Mouse (Mus musculus) thymus, adult 2 months (tissue): ENCODE measurements around the gene Prm2. TPM values are rescaled to one million over a fixed set of nuclear protein-coding genes. Genes with fewer than 3 reads are reported as not detected.

Experiments used
- DNase-seq: peaks from one replicate; pipeline ENCODE4 v3.0.0; 2021
- H3K27ac ChIP-seq: fragments of 200-500 bp; 2 replicates; pipeline ENCODE4 v1.5.1; 2012; ENCODE audit warnings: low read length, control low read depth; ENCODE audit not compliant: control insufficient read depth, insufficient read depth
- H3K27me3 ChIP-seq: fragments of 200-500 bp; 2 replicates; pipeline ENCODE4 v1.6.1; 2012; ENCODE audit warnings: mild to moderate bottlenecking, low read length, moderate library complexity, mixed read lengths; ENCODE audit not compliant: control insufficient read depth, insufficient read depth
- H3K36me3 ChIP-seq: fragments of 200-500 bp; 2 replicates; pipeline ENCODE4 v1.6.1; 2012; ENCODE audit warnings: mild to moderate bottlenecking, low read length, moderate library complexity; ENCODE audit not compliant: control insufficient read depth, insufficient read depth
- H3K4me1 ChIP-seq: fragments of 200-500 bp; replicated peaks from 2 replicates; pipeline ENCODE4 v1.6.1; 2012; ENCODE audit warnings: low read length; ENCODE audit not compliant: control insufficient read depth, insufficient read depth
- H3K4me3 ChIP-seq: fragments of 200-500 bp; 2 replicates; pipeline ENCODE4 v1.5.1; 2012; ENCODE audit warnings: mild to moderate bottlenecking, low read length, control low read depth, moderate library complexity; ENCODE audit not compliant: control insufficient read depth, insufficient read depth
- CTCF ChIP-seq: fragments of 200-500 bp; IDR thresholded peaks from 2 replicates; pipeline ENCODE4 v1.5.1; 2012; ENCODE audit warnings: mild to moderate bottlenecking, control low read depth, low read length, moderate library complexity, borderline replicate concordance; ENCODE audit not compliant: control insufficient read depth, poor library complexity, insufficient read depth; ENCODE audit errors: extremely low read depth
- POLR2A ChIP-seq: fragments of 200-500 bp; IDR thresholded peaks from 2 replicates; pipeline ENCODE4 v1.6.1; 2012; ENCODE audit warnings: mild to moderate bottlenecking, low read length, control low read depth, moderate library complexity; ENCODE audit not compliant: control insufficient read depth, poor library complexity, insufficient read depth; ENCODE audit errors: extremely low read depth
- WGBS: fragments of 180-500 bp; shearing (Covaris S2); methylation state at CpG from one replicate; pipeline ENCODE4 v1.1.7; 2018; 5-methylcytosine and 5-hydroxymethylcytosine counted together
- polyA plus RNA-seq: library from polyadenylated mRNA; depleted of rRNA; stranded (reverse); fragments of >200 nt; gene quantifications from 2 replicates; pipeline ENCODE4 v1.2.3, GENCODE M21; 2012

Gene Prm2
- polyA plus RNA-seq, 1 experiment = 7.0 TPM

DNA sequence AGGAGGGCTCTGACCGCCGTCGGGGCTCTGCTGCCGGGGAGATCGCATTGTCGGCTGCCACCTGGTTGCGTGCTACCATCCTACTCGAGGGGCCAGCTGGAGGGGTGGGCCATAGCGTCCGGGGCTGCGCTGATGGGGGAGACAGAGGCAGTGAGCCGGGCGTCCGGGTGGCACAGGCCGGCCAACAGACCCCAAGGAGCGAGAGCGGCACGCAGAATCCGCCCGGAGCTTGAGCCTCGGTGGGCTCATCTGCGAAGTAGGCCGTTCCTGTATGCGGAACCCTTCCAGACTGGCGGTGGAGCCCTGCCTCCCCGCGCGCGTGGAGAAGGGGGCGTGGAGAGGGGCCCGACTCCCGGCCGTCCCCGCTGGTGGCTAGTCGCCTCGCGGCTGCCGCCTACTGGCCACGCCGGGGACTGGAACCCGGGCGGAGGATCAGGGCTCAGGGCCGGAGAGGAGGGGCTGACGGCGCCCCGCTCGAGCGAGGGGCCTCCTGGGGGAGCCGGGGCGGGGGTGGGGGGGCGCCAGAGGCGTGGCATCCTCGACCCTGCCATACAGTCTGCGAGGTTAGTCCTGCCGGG lies 11.1 kb downstream of the Prm2 start:
- Histone ChIP-seq H3K27me3 (no peaks in the 10 kb centered on the region), H3K27ac (peak overlapping the region; percentile 63), H3K4me3 (peak overlapping the region; percentile 77), H3K4me1 (peaks cover 58% of the 10 kb centered on the region), H3K36me3 (peaks cover 25% of the 10 kb centered on the region)
- 1% methylated on average over 52 of the region's 55 CpGs for WGBS
- peak; percentile 99 for DNase-seq
- TF ChIP-seq CTCF (peak; percentile 90), POLR2A (no peak; the same call in 1 of the 2 replicates)

DNA sequence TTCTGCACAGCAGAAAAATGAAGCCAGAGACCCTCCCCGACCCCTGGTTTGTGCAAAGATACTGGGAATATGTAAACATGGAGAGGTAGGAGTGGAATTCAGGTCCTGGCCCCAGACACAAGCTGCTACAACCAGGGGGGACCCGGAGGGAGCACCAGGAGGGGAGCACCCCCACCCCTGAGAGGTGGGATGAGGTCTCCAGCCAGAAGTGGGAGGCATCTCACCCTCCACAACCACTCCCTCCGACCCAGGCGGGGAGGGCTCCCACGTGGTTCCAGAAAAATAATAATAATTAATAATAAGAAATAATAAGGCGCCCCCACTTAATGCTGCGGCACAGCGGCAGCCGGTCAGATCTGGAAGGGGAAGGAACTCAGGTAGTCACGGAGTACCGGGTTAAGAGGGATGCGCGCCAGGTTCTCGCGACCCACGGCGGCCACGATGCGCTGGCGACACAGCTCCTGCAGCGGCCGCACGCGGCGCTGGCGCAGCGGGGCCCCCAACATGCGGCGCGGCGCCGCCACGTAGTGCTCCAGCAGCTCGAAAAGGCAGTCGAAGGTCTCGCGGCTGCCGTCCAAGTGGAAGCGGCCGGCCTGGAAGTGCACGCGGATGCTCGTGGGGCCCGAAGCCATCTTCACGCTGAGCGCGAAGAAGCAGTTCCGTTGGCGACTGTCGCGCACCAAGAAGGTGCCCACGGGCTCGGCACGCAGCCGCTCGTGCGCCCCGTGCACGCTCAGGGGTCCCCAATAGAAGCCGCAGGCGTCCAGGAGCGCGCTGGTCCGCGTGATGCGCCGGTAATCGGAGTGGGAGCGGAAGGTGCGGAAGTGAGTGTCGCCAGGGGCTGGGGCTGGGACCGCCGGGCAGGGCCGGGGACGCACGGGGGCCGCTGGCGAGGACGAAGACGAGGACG lies 11.8 kb downstream of the Prm2 start:
- TF ChIP-seq CTCF = no peak
- no peak for TF ChIP-seq POLR2A

DNA sequence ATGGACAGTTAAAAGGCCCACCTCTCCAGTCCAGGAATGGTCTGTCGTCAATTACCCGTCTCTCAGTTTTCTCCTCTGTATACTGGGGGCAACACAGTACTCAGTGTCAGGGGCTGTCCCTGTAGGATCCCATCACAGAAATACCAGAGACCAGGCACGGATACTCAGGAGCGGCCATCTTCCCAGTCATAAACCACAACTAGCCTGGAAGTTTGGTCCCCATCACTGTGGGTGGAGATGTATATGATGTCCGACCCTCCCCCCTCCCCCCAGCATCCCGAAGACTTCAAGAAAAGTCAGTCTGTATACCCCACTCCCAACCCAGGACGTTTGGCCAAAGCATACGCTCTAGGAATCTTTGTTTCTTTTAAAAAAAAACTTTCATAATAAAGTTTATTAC lies 12.5 kb downstream of the Prm2 start:
- Histone ChIP-seq H3K4me3 (peak overlapping the region; percentile 69), H3K27me3 (no peaks in the 10 kb centered on the region), H3K27ac (peak overlapping the region; percentile 68), H3K4me1 (peaks cover 46% of the 10 kb centered on the region), H3K36me3 (peaks cover 25% of the 10 kb centered on the region)
- DNase-seq = no peak
- TF ChIP-seq POLR2A = no peak
- no peak for TF ChIP-seq CTCF
- WGBS = 36% methylated on average over 8 of the region's 8 CpGs

More for the DNA sequence above, 11.8 kb downstream of the Prm2 start:
- no peaks in the 10 kb centered on the region for H3K27me3 ChIP-seq
- peak; percentile 54 for DNase-seq
- H3K4me1 ChIP-seq = peaks cover 53% of the 10 kb centered on the region
- H3K27ac ChIP-seq = peak overlapping the region; percentile 63
- H3K4me3 ChIP-seq = peak overlapping the region; percentile 69
- 1% methylated on average over 81 of the region's 81 CpGs for WGBS
- peaks cover 25% of the 10 kb centered on the region for H3K36me3 ChIP-seq

DNA sequence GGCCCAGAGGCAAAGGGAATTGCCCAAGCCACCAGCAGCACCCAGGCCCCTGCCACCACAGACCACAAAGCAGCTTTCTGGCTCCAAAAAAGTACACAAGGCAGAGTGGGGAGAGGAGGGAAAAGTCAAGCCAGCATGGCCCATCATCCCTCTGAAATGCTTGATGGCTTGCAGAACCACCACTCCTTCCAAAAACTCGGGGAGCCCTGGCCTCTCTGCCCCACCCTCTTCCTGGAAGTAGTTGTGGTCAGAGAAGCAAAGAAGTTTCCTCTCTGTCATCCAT lies 12.8 kb downstream of the Prm2 start:
- TF ChIP-seq POLR2A (no peak), CTCF (no peak)

DNA sequence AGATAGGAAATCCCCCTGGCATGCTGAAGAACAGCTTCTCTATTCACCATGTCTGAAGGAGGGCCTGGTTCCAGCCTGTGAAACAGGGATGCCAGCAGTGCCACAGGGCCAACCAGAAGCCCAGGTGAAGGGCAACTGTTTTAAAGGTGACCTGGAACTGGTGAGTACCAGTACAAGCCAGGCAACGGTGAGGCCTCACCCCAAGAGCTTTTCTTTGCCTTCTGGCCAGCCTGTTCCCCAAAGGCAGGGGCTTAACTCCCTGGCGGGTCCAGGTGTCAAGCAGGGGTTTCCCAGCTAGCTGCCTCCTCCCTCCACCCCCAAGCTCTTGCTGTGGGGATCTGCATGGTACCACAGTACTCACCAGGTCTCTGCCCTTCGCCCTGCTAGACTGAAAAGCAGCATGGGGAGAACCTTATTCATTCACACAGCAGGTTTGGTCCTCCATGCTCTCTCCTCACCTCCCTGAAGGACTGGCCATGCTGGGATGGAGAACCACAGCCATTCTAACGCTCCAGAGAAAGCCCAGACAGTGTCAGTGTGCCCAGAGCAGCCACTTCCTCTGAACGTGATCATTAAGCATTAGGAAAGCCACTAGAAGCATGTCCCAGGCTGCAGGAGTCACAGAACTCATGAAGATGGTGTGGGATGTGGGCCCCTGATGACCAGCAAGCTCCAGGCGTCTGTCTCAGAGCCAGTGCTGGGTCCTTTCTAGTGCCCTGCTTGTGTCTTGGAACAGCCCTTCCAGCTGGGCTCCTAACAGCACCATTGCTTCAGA lies 13.4 kb downstream of the Prm2 start:
- 19% methylated on average over 6 of the region's 6 CpGs for WGBS
- H3K27ac ChIP-seq = peak overlapping the region; percentile 68
- no peak for TF ChIP-seq CTCF
- TF ChIP-seq POLR2A = no peak
- H3K27me3 ChIP-seq = no peaks in the 10 kb centered on the region
- peaks cover 25% of the 10 kb centered on the region for H3K36me3 ChIP-seq
- H3K4me3 ChIP-seq = peak overlapping the region; percentile 69
- peaks cover 45% of the 10 kb centered on the region for H3K4me1 ChIP-seq
- DNase-seq = no peak

More for the DNA sequence above, 12.8 kb downstream of the Prm2 start:
- Histone ChIP-seq H3K36me3 (peaks cover 25% of the 10 kb centered on the region), H3K4me1 (peaks cover 43% of the 10 kb centered on the region), H3K27me3 (no peaks in the 10 kb centered on the region), H3K27ac (peak overlapping the region; percentile 68), H3K4me3 (peak overlapping the region; percentile 69)
- 0% methylated on average over 1 of the region's 1 CpGs for WGBS
- no peak for DNase-seq

DNA sequence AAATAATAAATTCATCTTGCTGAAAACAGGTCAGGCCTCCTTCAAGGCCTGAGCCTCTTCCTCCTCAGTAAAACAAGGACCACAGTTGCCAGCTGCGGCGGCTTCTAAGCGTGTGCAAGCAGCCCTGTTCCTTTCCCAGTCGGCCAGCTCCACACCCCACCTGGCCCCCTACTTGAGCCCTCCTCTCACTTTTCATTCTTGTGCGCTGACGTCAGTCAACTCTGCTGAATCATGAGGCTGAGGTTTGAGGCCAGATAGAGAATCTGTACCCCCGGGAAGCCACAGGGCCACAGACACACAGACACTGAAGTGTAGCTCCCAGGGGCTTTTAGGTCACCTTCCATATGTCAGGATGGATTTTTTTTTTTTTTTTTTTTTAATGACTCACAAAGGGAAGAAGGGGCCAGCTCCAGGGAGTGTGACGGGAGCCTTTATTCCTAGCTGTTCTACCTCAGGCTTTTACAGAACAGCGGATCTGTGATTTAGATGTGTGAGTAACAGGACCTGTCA lies 14.0 kb downstream of the Prm2 start:
- H3K27me3 ChIP-seq = no peaks in the 10 kb centered on the region
- peak; percentile 61 for DNase-seq
- WGBS = 17% methylated on average over 9 of the region's 9 CpGs
- peak overlapping the region; percentile 68 for H3K27ac ChIP-seq
- peaks cover 25% of the 10 kb centered on the region for H3K36me3 ChIP-seq
- H3K4me3 ChIP-seq = peak overlapping the region; percentile 69
- peaks cover 40% of the 10 kb centered on the region for H3K4me1 ChIP-seq
- TF ChIP-seq CTCF (no peak), POLR2A (no peak)
